Mouse (Mus musculus) right cerebral cortex, postnatal 14 days (tissue): ENCODE results near the gene Gm12184.
"Not testable (repeated sequence)": the region's sequence is repeated elsewhere in the genome, so short reads cannot be mapped to it uniquely, and the experiment has no call there.

Experiments used
- DNase-seq: peaks from one replicate; pipeline ENCODE4 v3.0.0; 2022

Gene Gm12184

GRCm38 (mm10) chr11:48821299-48821698 is 5.2 kb downstream of the Gm12184 start:
- not testable (repeated sequence) for DNase-seq

DNA sequence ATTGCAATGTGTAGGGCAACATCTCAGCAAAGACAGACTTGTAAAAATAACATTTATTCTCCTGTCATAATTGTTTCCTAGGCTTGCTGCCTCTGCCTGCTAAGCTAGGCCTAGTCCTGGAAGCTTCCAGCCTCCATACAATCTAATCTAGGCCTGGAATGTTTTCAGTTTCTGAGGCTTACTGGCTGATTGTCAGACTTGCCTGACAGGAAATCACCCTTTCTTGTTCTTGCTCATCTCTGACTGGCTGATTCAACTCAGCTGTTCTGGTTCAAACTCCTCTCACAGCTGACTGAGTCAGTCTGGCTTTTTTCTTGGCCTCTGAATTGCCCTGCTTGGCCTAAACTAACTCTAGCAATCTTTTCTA is 6.2 kb downstream of the Gm12184 start:
- DNase-seq = no peak

DNA sequence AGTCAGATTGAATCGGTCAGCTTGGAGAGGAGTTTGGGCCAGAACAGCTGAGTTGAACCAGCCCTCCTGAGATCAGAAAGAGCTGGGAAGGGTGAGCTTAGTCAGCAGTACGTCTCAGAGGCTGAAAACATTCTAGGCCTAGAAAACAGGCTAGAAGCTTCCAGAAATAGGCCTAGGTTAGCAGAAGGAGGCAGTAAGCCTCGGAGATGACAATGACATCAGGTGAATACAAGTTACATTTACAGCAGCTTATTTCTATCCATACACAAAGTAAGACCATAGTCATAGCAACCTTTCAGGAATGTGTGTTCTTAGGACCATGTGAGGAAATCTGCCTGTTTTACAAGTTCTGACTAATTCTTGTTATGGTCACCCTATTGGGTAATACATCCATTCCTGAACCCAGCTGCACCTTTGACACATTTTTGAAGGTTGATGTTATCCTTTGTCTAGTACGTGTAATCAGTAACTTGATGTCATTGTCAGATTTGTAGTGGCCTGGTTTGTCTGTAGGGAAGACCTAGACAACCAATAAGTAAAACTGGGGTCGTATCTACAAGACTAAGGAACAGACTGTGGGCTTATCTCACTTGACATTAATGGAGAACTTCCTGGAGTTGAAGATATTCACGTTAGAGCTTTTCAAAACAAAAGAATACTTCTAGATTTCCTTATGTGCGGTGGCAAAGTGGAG is 6.7 kb downstream of the Gm12184 start:
- DNase-seq = no peak

- peak; percentile 72 for DNase-seq
Measured at GRCm38 (mm10) chr11:48818346-48818745, 8.1 kb downstream of the Gm12184 start.

DNA sequence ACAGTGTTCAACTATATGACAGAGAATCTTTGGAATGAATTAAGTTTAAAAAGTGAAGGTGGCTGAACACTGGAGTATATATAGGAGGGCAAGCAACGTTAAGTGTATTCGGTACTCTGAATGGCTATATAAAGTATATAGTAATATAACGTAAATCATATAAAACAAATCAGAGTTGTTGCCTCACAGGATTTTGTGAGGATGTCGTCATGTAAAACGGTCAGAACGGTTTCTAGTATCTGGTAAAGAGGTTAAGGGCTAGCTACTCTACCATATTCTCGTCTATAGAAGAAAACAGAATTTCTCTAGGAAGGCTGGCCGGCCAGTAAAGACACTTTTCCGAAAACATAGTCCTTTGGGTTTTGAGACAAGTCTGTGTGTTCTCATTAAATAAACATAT is 8.7 kb downstream of the Gm12184 start:
- DNase-seq = no peak

- peak; percentile 99 for DNase-seq
Measured at GRCm38 (mm10) chr11:48816800-48817665, 9.4 kb downstream of the Gm12184 start, which contains the start of gene Trim41. Gene Trim41 (minus strand): TSS chr11:48817353.

DNA sequence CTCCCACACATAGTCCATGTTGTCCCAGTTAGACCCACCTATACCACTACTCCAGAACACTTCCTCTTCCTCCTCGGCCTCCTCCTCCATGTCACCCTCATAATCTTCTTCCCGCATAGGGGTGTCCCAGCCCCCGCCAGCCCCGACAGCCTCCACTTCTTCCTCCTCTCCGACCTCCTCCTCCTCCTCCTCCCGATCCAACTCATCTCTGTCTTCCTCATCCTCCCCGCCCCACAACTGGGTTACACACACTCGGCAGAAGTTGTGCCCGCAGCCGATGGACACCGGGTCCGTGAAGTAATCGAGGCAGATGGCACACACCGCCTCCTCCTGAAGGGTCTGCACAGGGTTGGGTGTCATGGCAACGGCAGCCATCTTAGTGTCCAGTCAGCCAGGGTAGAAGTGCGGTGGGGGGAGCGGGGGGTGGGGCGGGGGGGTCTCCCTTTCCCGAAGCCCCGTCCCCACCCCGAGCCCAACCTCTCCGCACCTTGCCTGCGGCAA is 10.1 kb downstream of the Gm12184 start:
- peak; percentile 62 for DNase-seq

DNA sequence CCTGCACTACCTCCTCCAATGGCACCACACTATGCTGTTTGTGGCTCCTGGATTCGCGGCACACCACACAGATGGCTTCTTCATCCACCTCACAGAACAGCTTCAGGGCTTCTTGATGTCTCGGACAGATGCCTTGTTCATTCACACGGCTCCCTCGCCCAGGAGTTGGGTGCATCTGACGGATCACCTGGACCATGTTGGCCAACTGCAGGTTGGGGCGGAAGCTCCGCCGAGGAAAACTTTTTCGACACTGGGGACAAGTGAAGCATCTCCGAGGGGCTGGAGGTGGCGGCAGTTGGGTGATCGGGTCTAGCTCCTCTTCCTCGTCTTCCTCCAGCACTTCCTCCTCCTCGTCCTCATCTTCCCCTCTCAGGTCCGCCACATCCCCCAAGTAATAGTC is 10.6 kb downstream of the Gm12184 start:
- no peak for DNase-seq

GRCm38 (mm10) chr11:48813782-48814181 is 12.7 kb downstream of the Gm12184 start:
- no peak for DNase-seq

GRCm38 (mm10) chr11:48810142-48810541 is 16.3 kb downstream of the Gm12184 start:
- DNase-seq = no peak

GRCm38 (mm10) chr11:48809434-48809830 is 17.0 kb downstream of the Gm12184 start:
- DNase-seq = no peak

DNA sequence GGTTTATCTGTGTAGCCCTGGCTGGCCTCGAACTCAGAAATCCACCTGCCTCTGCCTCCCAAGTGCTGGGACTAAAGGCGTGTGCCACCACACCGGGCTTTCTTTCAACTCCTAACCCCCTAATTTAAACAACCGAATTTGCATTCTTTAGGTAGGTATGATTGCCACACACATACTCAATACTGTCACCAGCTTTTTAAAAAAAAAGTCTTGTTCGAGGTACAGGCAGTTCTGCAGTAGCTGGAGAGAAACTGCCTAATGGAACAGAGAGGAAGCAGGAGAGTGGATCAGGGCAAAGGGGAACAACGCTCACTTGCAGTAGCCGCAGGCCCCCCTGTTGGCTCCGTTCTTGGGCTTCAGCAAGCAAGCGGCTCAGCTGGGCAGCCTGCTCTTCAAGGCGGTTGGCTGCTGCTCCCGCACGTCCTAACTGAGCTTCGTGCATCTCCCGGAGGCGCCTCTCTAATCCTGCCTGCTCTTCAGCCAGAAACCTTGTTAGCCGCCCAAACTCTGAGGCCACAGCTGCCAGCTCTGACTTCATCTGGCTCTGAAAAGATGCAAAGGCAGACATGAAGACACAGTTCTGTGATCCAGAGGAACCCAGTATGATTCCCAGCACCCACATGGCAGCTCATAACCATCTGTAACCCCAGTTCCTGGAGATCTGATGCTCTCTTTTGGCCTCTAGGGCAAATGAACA is 17.6 kb downstream of the Gm12184 start:
- DNase-seq = peak; percentile 18

DNA sequence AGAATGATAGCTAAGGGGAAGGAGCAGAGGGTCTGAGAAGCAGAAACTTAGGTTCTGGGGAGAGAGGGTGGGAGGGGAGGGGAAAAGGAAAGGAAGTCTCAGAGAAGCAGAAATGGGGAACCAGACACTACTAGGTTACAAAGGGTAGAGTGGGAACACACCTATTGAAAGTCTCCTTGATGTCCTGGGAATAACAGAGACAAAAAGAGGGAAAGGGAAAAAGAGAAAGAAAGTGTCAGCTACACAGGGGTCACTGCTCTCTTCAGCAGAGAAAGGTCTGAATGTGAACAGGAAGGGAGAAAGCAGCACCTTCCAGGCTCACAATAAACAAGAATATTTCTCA is 18.2 kb downstream of the Gm12184 start:
- no peak for DNase-seq

GRCm38 (mm10) chr11:48807563-48808303 is 18.7 kb downstream of the Gm12184 start:
- no peak for DNase-seq

- DNase-seq = peak; percentile 35
Measured at GRCm38 (mm10) chr11:48806856-48807562, 19.4 kb downstream of the Gm12184 start.

DNA sequence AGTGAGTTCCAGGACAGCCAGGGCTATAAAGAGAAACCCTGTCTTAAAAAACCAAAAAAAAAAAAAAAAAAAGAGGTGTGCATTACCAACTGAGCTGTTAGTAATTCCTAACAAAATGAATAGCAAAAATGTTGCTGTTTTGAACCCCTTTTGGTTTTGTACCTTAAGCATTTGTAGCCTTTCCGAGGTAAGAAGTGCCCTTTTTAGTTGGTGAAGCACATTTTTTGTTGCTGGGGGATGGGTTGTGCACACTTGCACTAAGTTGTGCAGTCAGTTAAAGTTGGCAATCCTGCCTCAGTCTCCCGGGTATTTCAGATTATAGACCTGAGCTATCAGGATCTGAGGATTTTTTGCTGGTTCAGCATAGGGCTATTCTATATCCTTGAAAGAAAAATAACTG is 21.5 kb downstream of the Gm12184 start:
- DNase-seq = no peak

- DNase-seq = no peak
Measured at GRCm38 (mm10) chr11:48803988-48804387, 22.5 kb downstream of the Gm12184 start.

DNA sequence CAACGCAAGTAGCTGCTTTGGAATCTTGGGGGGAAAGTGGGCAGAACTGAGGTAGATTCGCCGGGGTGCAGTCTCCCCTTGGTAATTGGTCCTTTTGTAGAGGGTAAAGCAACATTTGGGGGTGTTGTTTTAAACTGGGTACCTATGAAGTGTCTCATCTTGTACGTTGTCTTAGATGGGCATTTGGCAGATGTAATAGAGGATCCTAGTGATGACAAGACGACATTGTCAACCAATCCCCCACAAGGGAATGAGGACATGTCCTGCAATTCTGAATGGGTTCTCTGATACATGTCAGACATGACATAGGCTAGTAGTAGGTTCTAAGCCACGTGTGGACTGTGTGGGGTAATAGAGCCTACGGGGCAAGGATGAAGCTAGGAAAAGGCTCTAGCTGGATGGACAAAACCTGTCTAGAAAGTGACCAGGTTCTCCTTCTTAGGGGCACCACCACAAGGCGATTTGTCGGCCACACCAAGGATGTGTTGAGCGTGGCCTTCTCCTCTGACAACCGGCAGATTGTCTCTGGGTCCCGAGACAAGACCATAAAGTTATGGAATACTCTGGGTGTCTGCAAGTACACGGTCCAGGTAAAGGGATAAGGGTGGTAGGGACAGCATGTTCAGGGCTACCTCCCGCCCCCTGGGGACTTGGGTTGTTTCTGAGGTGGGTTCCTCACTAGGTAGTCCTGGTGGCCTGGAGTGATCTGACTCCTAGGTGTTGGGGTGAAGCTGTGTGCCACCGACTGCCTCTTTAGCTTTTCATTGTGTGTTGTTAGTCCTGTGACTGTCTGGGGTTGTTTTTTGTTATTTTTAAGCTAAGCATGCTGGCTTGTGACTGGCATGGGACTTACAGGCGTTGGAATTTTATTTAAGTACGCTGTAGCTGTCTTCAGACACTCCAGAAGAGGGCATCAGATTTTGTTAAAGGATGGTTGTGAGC is 24.4 kb downstream of the Gm12184 start:
- no peak for DNase-seq

GRCm38 (mm10) chr11:48799921-48800701 is 26.3 kb downstream of the Gm12184 start, which contains the start of gene Rack1:
Gene Rack1 (plus strand): TSS chr11:48800332.
- DNase-seq = peak; percentile 78
